Mouse (Mus musculus) subcutaneous adipose tissue, adult 2 months (tissue): ENCODE data around the gene A4gnt. TPM values are rescaled to one million over a fixed set of nuclear protein-coding genes. Genes with fewer than 3 reads are reported as not detected.

Source experiments
- polyA plus RNA-seq: library from polyadenylated mRNA; depleted of rRNA; stranded (reverse); fragments of >200 nt; gene quantifications from 2 replicates; pipeline ENCODE4 v1.2.3, GENCODE M21; 2012; ENCODE audit warnings: low replicate concordance; rRNA removed

A4gnt gene
- not detected in 2 replicates for polyA plus RNA-seq

DNA sequence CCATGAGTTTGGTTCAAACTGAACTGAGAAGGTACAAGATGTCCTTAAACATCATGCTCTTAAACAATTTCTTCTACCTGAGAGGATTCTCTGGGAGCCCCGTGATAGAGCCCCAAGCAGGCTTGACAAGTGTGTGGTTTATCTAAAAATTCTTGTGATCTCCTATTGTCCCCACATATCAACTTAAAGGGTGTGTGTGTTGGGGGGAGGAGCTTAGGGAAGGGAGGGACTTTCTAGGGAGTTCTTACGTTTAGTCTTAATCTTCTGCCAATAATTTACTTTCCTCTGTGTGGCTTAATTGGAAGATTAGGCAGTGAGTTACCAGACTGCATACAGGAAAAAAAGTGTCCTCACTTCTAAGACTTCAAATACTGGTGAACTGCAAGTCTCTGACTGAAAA lies at the start of gene A4gnt:
Gene A4gnt (plus strand): TSS at position 301 of the 400 bp plus-strand sequence.

DNA sequence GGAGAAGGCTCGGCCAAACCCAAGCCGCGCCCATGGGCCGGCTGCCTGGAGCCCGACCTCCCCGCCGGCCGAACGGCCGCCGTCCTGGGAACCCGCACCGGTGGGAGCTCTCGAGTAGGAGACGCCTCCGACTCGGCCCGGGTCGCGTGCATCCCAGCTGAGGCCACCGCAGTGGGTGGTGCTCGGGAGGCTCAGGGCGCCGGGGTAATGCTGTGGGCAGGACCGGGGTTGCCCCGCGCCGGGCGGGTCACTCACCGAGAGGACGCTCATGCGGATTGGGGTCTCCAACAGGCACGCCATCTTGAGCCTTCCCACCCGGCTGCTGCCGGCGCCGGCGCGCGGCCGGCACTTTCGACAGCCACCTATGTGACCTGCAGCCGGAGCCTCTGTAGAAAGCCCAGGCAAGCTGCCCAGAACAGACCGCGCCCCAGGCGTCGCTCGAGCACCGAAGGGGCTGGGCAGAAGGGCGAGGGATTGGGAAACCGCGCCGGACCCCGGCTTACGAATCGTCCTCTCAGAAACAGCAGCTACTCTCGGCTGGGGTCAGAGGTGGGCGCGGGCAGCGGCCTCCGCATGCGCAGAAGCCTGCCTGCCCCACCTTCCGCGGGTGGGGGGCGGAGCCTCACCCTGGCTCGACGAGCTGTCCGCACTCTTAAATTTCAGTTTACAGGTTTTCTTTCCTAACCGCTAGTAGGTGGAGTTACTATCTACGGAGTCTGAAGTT lies 43.8 kb upstream of the A4gnt start, which contains the start of gene Armc8:
Gene Armc8 (minus strand): TSS at position 553 of the 724 bp plus-strand sequence.

GRCm38 (mm10) chr9:99575677-99576480 lies 36.4 kb upstream of the A4gnt start, which contains the start of gene Dbr1:
TSS of gene Dbr1 (plus strand) at chr9:99575799.

DNA sequence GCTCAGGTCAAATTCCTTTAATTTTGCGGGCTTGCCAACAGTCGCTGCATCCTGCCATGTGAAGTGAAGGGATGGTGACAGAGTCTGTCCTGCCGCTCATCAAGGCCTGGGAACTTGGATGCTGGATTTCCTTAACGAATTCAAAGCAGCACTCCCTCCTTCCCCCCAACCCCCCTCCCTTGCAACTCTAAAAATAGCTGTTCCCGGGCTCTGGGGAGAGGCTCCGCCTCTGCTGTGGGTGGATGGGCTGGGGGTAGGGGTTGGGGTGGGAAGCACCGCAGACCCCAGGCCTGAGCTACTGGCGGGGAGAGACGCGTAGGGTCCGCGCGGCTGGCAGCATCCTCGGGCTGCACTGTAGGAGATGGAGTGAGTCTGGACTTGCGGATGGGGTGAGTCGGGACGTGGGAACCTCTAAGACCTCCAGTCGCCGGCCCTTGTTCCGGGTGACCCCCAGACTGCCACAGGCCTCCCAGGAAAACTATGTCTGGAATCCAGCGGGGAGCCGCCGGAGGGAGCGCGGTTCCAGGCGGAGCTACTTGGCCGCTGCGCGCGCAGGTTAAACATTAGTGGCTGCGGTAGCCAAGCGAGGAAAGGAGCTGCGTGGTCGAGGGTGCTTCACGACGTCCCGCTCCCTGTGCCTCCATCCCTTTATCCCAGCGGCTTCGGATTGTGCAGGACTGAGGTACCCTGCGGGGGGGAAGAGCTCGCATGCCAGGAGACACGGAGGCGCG lies 17.1 kb downstream of the A4gnt start, which contains the start of gene Dzip1l:
Gene Dzip1l (plus strand): TSS at position 216 of the 731 bp plus-strand sequence.

Other genes with a start within 250 kb of the A4gnt start
- gene Mras, start 175.1 kb upstream of the A4gnt start, polyA plus RNA-seq, result 17.6 and 60.7 TPM in 2 replicates
- not detected in 2 replicates for gene Nme9, start 161.0 kb upstream of the A4gnt start, polyA plus RNA-seq
- 14.3 and 15.9 TPM in 2 replicates for gene Armc8, start 43.6 kb upstream of the A4gnt start, polyA plus RNA-seq
- gene Dbr1, start 36.7 kb upstream of the A4gnt start, polyA plus RNA-seq, result 5.1 and 9.4 TPM in 2 replicates
- 1.4 and 6.4 TPM in 2 replicates for gene Dzip1l, start 17.0 kb downstream of the A4gnt start, polyA plus RNA-seq
- 0.14 TPM in 1 of 2 replicates, not detected in the other for gene Cldn18, start 104.8 kb downstream of the A4gnt start, polyA plus RNA-seq